Mouse (Mus musculus) thymus, adult 2 months (tissue): Measurements from ENCODE around the gene Nfe2l1.

ENCODE experiments used
- CTCF ChIP-seq: fragments of 200-500 bp; IDR thresholded peaks from 2 replicates; pipeline ENCODE4 v1.5.1; 2012; ENCODE audit warnings: mild to moderate bottlenecking, control low read depth, low read length, moderate library complexity, borderline replicate concordance; ENCODE audit not compliant: control insufficient read depth, poor library complexity, insufficient read depth; ENCODE audit errors: extremely low read depth
- POLR2A ChIP-seq: fragments of 200-500 bp; IDR thresholded peaks from 2 replicates; pipeline ENCODE4 v1.6.1; 2012; ENCODE audit warnings: mild to moderate bottlenecking, low read length, control low read depth, moderate library complexity; ENCODE audit not compliant: control insufficient read depth, poor library complexity, insufficient read depth; ENCODE audit errors: extremely low read depth

GRCm38 (mm10) chr11:96789990-96790389 is 39.8 kb downstream of the Nfe2l1 start:
- TF ChIP-seq CTCF: no peak
- TF ChIP-seq POLR2A: no peak
